ENCODE assay signal across 28 mouse cellular contexts in the genomic region with DNA sequence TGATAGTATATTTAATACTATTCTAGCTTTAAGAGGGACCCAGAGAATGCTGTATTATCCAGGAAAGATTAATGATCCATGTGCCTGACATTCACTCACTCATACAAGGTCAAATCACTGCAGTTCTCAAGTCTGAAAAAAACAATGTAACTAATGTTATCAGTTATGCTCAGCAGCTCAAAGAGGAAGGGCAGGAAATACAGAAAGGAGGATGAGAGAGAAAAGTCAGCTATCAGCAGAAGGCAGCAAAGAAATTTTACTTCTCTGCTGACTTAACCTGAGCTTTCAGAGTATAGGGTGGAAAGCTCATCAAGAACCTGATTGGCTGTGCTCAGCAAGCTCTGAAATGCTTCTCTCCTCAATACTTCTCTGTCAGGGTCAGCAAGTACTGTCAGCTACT. TPM values are rescaled to one million over a fixed set of nuclear protein-coding genes. Genes with fewer than 3 reads are reported as not detected.
A peak's percentile ranks its signal among the peaks of the same experiment; 100 is the strongest.
DNase-seq lines count a peak whose midpoint lies in the region; ATAC-seq and TF ChIP-seq lines count a peak whose summit lies in the region.
"Had no signal": no experiment of that assay in that cellular context is flagged by ENCODE, and none has a peak within 500 bp of the region (broad histone marks: within the 10 kb centered on the region; RNA-seq: fewer than 3 reads in every experiment).

No protein-coding gene starts in this region.

- H3K4me2 ChIP-seq in heart, embryonic 13.5 days, result no peak overlapping the region
- H3K4me2 ChIP-seq in liver, embryonic 12.5 days, result no peak overlapping the region
- no peak overlapping the region for H3K4me2 ChIP-seq in liver, postnatal 0 days (ENCODE audit: low read depth, low read length)
- H3K4me2 ChIP-seq in midbrain, embryonic 14.5 days (ENCODE audit: low read length), result no peak overlapping the region
- H3K4me2 ChIP-seq: embryonic facial prominence, embryonic 13.5 days; embryonic facial prominence, embryonic 15.5 days; forebrain, embryonic 12.5 days had no signal

- H3K27ac ChIP-seq in heart, embryonic 13.5 days (replicated peaks), result peak overlapping the region; percentile 45; the same call in 1 of the 2 replicates
- H3K27ac ChIP-seq in liver, embryonic 12.5 days, result no peak overlapping the region
- no peak overlapping the region for H3K27ac ChIP-seq in liver, postnatal 0 days (ENCODE audit: low read depth)
- H3K27ac ChIP-seq in midbrain, embryonic 14.5 days (replicated peaks; ENCODE audit: low read depth, low read length), result no peak overlapping the region
- H3K27ac ChIP-seq: embryonic facial prominence, embryonic 13.5 days; embryonic facial prominence, embryonic 15.5 days; forebrain, embryonic 10.5 days; forebrain, embryonic 12.5 days had no signal

- no peaks in the 10 kb centered on the region for H3K9me3 ChIP-seq in heart, embryonic 13.5 days
- H3K9me3 ChIP-seq in liver, embryonic 12.5 days (replicated peaks), result no peaks in the 10 kb centered on the region
- no peaks in the 10 kb centered on the region for H3K9me3 ChIP-seq in liver, postnatal 0 days (ENCODE audit: low read length)
- H3K9me3 ChIP-seq in midbrain, embryonic 14.5 days (ENCODE audit: control insufficient read depth, low read length), result no peaks in the 10 kb centered on the region
- H3K9me3 ChIP-seq: embryonic facial prominence, embryonic 13.5 days; embryonic facial prominence, embryonic 15.5 days; forebrain, embryonic 10.5 days; forebrain, embryonic 12.5 days had no signal

- H3K9ac ChIP-seq in heart, embryonic 13.5 days, result no peak overlapping the region
- no peak overlapping the region for H3K9ac ChIP-seq in liver, embryonic 12.5 days
- no peak overlapping the region for H3K9ac ChIP-seq in liver, postnatal 0 days (replicated peaks)
- no peak overlapping the region for H3K9ac ChIP-seq in midbrain, embryonic 14.5 days (replicated peaks; ENCODE audit: low read length)
- H3K9ac ChIP-seq: embryonic facial prominence, embryonic 13.5 days; embryonic facial prominence, embryonic 15.5 days; forebrain, embryonic 12.5 days had no signal

- no peak overlapping the region for H3K4me3 ChIP-seq in heart, embryonic 13.5 days
- no peak overlapping the region for H3K4me3 ChIP-seq in liver, embryonic 12.5 days
- no peak overlapping the region for H3K4me3 ChIP-seq in liver, postnatal 0 days (ENCODE audit: low read depth, low read length)
- H3K4me3 ChIP-seq in midbrain, embryonic 14.5 days (replicated peaks; ENCODE audit: low read depth, low read length), result no peak overlapping the region
- H3K4me3 ChIP-seq: embryonic facial prominence, embryonic 13.5 days; embryonic facial prominence, embryonic 15.5 days; erythroblast, embryonic 14.5 days; forebrain, embryonic 10.5 days; forebrain, embryonic 12.5 days had no signal

- no peak for TF ChIP-seq CTCF in liver, postnatal 0 days (IDR thresholded peaks at IDR 0.05; ENCODE audit: low read depth)

- no peak for TF ChIP-seq EP300 in liver, postnatal 0 days (IDR thresholded peaks at IDR 0.05; ENCODE audit: low read depth)

- DNase-seq in heart, adult 11 months, result no peak
- DNase-seq in liver, postnatal 0 days, result no peak
- peak; percentile 17 for DNase-seq in MEL-GATA-1-ER (ENCODE audit: extremely low read depth, low read depth)
- DNase-seq in lung, postnatal 25 days (ENCODE audit: low spot score), result no peak
- DNase-seq in midbrain, embryonic 14.5 days, result no peak
- DNase-seq: adrenal gland, adult 2 months; adrenal gland, postnatal 10 days; adrenal gland, postnatal 25 days; B cell, adult 2 months; cerebellum, adult 11 months; cerebellum, adult 18-20 months; cerebellum, adult 8-10 months; cerebellum, adult 9-11 months; cerebellum, postnatal 14 days; cerebellum, postnatal 36 days; embryo, embryonic 11 days had no signal

- H3K36me3 ChIP-seq in heart, embryonic 13.5 days, result no peaks in the 10 kb centered on the region
- no peaks in the 10 kb centered on the region for H3K36me3 ChIP-seq in liver, embryonic 12.5 days
- H3K36me3 ChIP-seq in liver, postnatal 0 days (replicated peaks; ENCODE audit: insufficient read depth, low read length), result no peaks in the 10 kb centered on the region
- H3K36me3 ChIP-seq in midbrain, embryonic 14.5 days (ENCODE audit: control insufficient read depth, insufficient read depth, low read length), result no peaks in the 10 kb centered on the region
- H3K36me3 ChIP-seq: embryonic facial prominence, embryonic 13.5 days; embryonic facial prominence, embryonic 15.5 days; forebrain, embryonic 12.5 days had no signal

- ATAC-seq in heart, embryonic 13.5 days (ENCODE audit: extremely low read depth, insufficient number of reproducible peaks, low FRiP score, low TSS enrichment), result no peak
- 0 out of 2 replicates have a peak, but pooled peaks have one; percentile 35 for ATAC-seq in liver, embryonic 12.5 days
- no peak for ATAC-seq in liver, postnatal 0 days
- peak; percentile 37 for ATAC-seq in megakaryocyte-erythroid progenitor cell, adult 5-6 weeks (replicated peaks; ENCODE audit: low FRiP score, low TSS enrichment, poor library complexity, severe bottlenecking)
- ATAC-seq in midbrain, embryonic 14.5 days (ENCODE audit: low FRiP score, low TSS enrichment), result no peak
- ATAC-seq: CD4-positive, CD25-positive, alpha-beta regulatory T cell, adult 4 months; forebrain, embryonic 14.5 days; forebrain, embryonic 16.5 days had no signal

- peaks cover 34% of the 10 kb centered on the region for H3K4me1 ChIP-seq in heart, embryonic 13.5 days
- H3K4me1 ChIP-seq in liver, embryonic 12.5 days, result no peaks in the 10 kb centered on the region
- H3K4me1 ChIP-seq in liver, postnatal 0 days (ENCODE audit: insufficient read depth), result no peaks in the 10 kb centered on the region
- peaks cover 19% of the 10 kb centered on the region for H3K4me1 ChIP-seq in midbrain, embryonic 14.5 days (ENCODE audit: control insufficient read depth, insufficient read depth, low read length)

- H3K27me3 ChIP-seq in heart, embryonic 13.5 days (replicated peaks), result no peaks in the 10 kb centered on the region
- no peaks in the 10 kb centered on the region for H3K27me3 ChIP-seq in liver, embryonic 12.5 days (replicated peaks)
- H3K27me3 ChIP-seq in liver, postnatal 0 days (ENCODE audit: insufficient read depth, low read length), result no peaks in the 10 kb centered on the region
- no peaks in the 10 kb centered on the region for H3K27me3 ChIP-seq in midbrain, embryonic 14.5 days (ENCODE audit: control insufficient read depth, insufficient read depth, low read length)
- H3K27me3 ChIP-seq: CH12.LX; embryonic facial prominence, embryonic 13.5 days; embryonic facial prominence, embryonic 15.5 days had no signal

RNA-seq across cellular contexts. Expression of a gene that starts 29.0 kb away (rescaled TPM):
- polyA plus RNA-seq in heart, embryonic 13.5 days (2015; fragmentation: Nextera tagmentation; extraction: Ambion mirVana), result 5.8 and 5.9 TPM in 2 replicates
- polyA plus RNA-seq in liver, embryonic 12.5 days (2016; fragmentation: Nextera tagmentation; extraction: Ambion mirVana), result 9.4 and 9.7 TPM in 2 replicates
- 3.0 and 3.1 TPM in 2 replicates for polyA plus RNA-seq in liver, postnatal 0 days (2015; fragmentation: Nextera tagmentation; extraction: Ambion mirVana)
- 18.2 and 26.3 TPM in 2 replicates for total RNA-seq in megakaryocyte-erythroid progenitor cell, adult 5-6 weeks (2014; fragmentation: Nextera tagmentation)
- total RNA-seq in megakaryocyte-erythroid progenitor cell, adult 5-6 weeks (2017), result 8.7 and 13.3 TPM in 2 replicates
- polyA plus RNA-seq in midbrain, embryonic 14.5 days (2014; fragmentation: Nextera tagmentation; extraction: Ambion mirVana), result 34.5 and 39.6 TPM in 2 replicates

Comparison
In these comparisons a context has a peak if more than half of its experiments do, and no peak if none do; other contexts are left out.
1. ATAC-seq: peak in liver, embryonic 12.5 days (single experiment) and megakaryocyte-erythroid progenitor cell, adult 5-6 weeks (single experiment); none in heart, embryonic 13.5 days (single experiment), liver, postnatal 0 days (single experiment) and midbrain, embryonic 14.5 days (single experiment).